Mouse (Mus musculus) hindbrain, postnatal 0 days (tissue): ENCODE data around the gene Olfr43. TPM values are rescaled to one million over a fixed set of nuclear protein-coding genes. Genes with fewer than 3 reads are reported as not detected.

Experiments used
- ATAC-seq: fragments of 200-750 bp; cut with Nextera tagmentation; 2 replicates; pipeline ENCODE4 v1.8.0; 2017; ENCODE audit warnings: mild to moderate bottlenecking, moderate TSS enrichment, moderate library complexity
- DNase-seq: peaks from one replicate; pipeline ENCODE4 v3.0.0-alpha.2; 2015; ENCODE audit warnings: low spot score
- H3K27ac ChIP-seq: fragments of 300-500 bp; sonication (generic); 2 replicates; pipeline ENCODE4 v1.5.1; 2014; ENCODE audit warnings: mild to moderate bottlenecking
- H3K27me3 ChIP-seq: fragments of 300-500 bp; sonication (generic); 2 replicates; pipeline ENCODE4 v1.6.1; 2014; ENCODE audit warnings: low read length, mixed read lengths; ENCODE audit not compliant: insufficient read depth
- H3K36me3 ChIP-seq: fragments of 300-500 bp; sonication (generic); 2 replicates; pipeline ENCODE4 v1.6.1; 2014; ENCODE audit warnings: low read length, mixed read lengths; ENCODE audit not compliant: insufficient read depth
- H3K4me1 ChIP-seq: fragments of 300-500 bp; sonication (generic); 2 replicates; pipeline ENCODE4 v1.6.1; 2014; ENCODE audit warnings: antibody characterized with exemption, low read length, mixed read lengths; ENCODE audit not compliant: insufficient read depth
- H3K4me2 ChIP-seq: fragments of 300-500 bp; sonication (generic); 2 replicates; pipeline ENCODE4 v1.6.1; 2014; ENCODE audit warnings: low read depth, mild to moderate bottlenecking, low read length, moderate library complexity, mixed read lengths
- H3K4me3 ChIP-seq: fragments of 300-500 bp; sonication (generic); 2 replicates; pipeline ENCODE4 v1.5.1; 2014; ENCODE audit warnings: low read length
- H3K9ac ChIP-seq: fragments of 300-500 bp; sonication (generic); replicated peaks from 2 replicates; pipeline ENCODE4 v1.6.1; 2014; ENCODE audit warnings: mild to moderate bottlenecking, low read length, moderate library complexity, mixed read lengths
- H3K9me3 ChIP-seq: fragments of 300-500 bp; sonication (generic); 2 replicates; pipeline ENCODE4 v1.6.1; 2016; ENCODE audit warnings: low read length, mixed read lengths
- CTCF ChIP-seq: IDR thresholded peaks from 2 replicates; pipeline ENCODE4 v1.5.1; 2016; ENCODE audit warnings: antibody characterized with exemption, control low read depth, low read depth
- WGBS: fragments of 180-500 bp; shearing (Covaris S2); extraction: QIAGEN DNeasy Blood & Tissue Kit; methylation state at CpG from one replicate; pipeline ENCODE4 v1.1.7; 2014; 5-methylcytosine and 5-hydroxymethylcytosine counted together
- polyA plus RNA-seq: library from polyadenylated mRNA; unstranded; fragments of >200 nt; fragmentation: Nextera tagmentation; extraction: Ambion mirVana; gene quantifications from 2 replicates; pipeline ENCODE4 v1.2.1, GENCODE M21; 2015
- total RNA-seq: library from RNA; depleted of rRNA; stranded (reverse); fragments of >200 nt; gene quantifications from 2 replicates; pipeline ENCODE4 v1.2.3, GENCODE M21; 2014; rRNA removed

Olfr43 gene
- not detected in 2 replicates for total RNA-seq
- polyA plus RNA-seq, result not detected in 2 replicates

- no peak for ATAC-seq
Observed at GRCm38 (mm10) chr11:74211279-74211678, at the start of gene Olfr43. Gene Olfr43, minus strand, starts transcription at chr11:74211379.

GRCm38 (mm10) chr11:74259508-74259907 lies 48.3 kb upstream of the Olfr43 start, which contains the start of gene Olfr406:
Gene Olfr406, plus strand, starts transcription at chr11:74259808.
- no peak for DNase-seq
- 59% methylated on average over 2 of the region's 2 CpGs for WGBS
- Histone ChIP-seq H3K4me2 (no peak within 1 kb of the TSS), H3K4me3 (no peak within 1 kb of the TSS), H3K9me3 (no peaks in the 10 kb centered on the region), H3K4me1 (no peaks in the 10 kb centered on the region), H3K27me3 (no peaks in the 10 kb centered on the region), H3K27ac (no peak within 1 kb of the TSS), H3K36me3 (no peaks in the 10 kb centered on the region), H3K9ac (no peak within 1 kb of the TSS)
- no peak for ATAC-seq
- TF ChIP-seq CTCF, result no peak

More at GRCm38 (mm10) chr11:74211279-74211678, at the start of gene Olfr43:
- Histone ChIP-seq H3K9me3 (no peaks in the 10 kb centered on the region), H3K4me1 (no peaks in the 10 kb centered on the region), H3K36me3 (no peaks in the 10 kb centered on the region), H3K4me3 (no peak within 1 kb of the TSS), H3K4me2 (no peak within 1 kb of the TSS), H3K9ac (no peak within 1 kb of the TSS), H3K27me3 (no peaks in the 10 kb centered on the region), H3K27ac (no peak within 1 kb of the TSS)
- no peak for DNase-seq
- no peak for TF ChIP-seq CTCF
- WGBS, result 77% methylated on average over 1 of the region's 1 CpGs

GRCm38 (mm10) chr11:74241201-74241600 lies 30.0 kb upstream of the Olfr43 start:
- no peak for TF ChIP-seq CTCF
- Histone ChIP-seq H3K9ac (no peak overlapping the region), H3K9me3 (no peaks in the 10 kb centered on the region), H3K36me3 (no peaks in the 10 kb centered on the region), H3K4me3 (no peak overlapping the region), H3K4me2 (no peak overlapping the region), H3K4me1 (no peaks in the 10 kb centered on the region), H3K27ac (no peak overlapping the region), H3K27me3 (no peaks in the 10 kb centered on the region)
- whole genome bisulfite sequencing, result 93% methylated on average over 3 of the region's 3 CpGs
- ATAC-seq (no peak), DNase-seq (no peak)

GRCm38 (mm10) chr11:74185949-74186348 lies 25.2 kb downstream of the Olfr43 start, which contains the start of gene Olfr403:
Gene Olfr403, plus strand, starts transcription at chr11:74186249.
- Histone ChIP-seq H3K4me1 (no peaks in the 10 kb centered on the region), H3K4me3 (no peak within 1 kb of the TSS), H3K4me2 (no peak within 1 kb of the TSS), H3K36me3 (no peaks in the 10 kb centered on the region), H3K27me3 (no peaks in the 10 kb centered on the region), H3K9ac (no peak within 1 kb of the TSS), H3K9me3 (peaks cover 9% of the 10 kb centered on the region; the same call in 1 of the 2 replicates), H3K27ac (no peak within 1 kb of the TSS)
- DNase-seq (no peak), ATAC-seq (no peak)
- no peak for TF ChIP-seq CTCF

- H3K4me3 ChIP-seq, result no peak overlapping the region
- 0 out of 2 replicates have a peak, but pooled peaks cover 6% of the 10 kb centered on the region for H3K9me3 ChIP-seq
- no peak overlapping the region for H3K4me2 ChIP-seq
- no peak for DNase-seq
- H3K4me1 ChIP-seq, result no peaks in the 10 kb centered on the region
- H3K27me3 ChIP-seq, result no peaks in the 10 kb centered on the region
- ATAC-seq, result no peak
- H3K9ac ChIP-seq, result no peak overlapping the region
- 74% methylated on average over 4 of the region's 4 CpGs for WGBS
- no peaks in the 10 kb centered on the region for H3K36me3 ChIP-seq
- no peak overlapping the region for H3K27ac ChIP-seq
- no peak for TF ChIP-seq CTCF
Observed at GRCm38 (mm10) chr11:74183745-74184144, 27.4 kb downstream of the Olfr43 start.

- no peak overlapping the region for H3K4me3 ChIP-seq
- H3K4me2 ChIP-seq, result no peak overlapping the region
- TF ChIP-seq CTCF, result no peak
- ATAC-seq (no peak), DNase-seq (no peak)
- WGBS, result 85% methylated on average over 4 of the region's 4 CpGs
- no peaks in the 10 kb centered on the region for H3K36me3 ChIP-seq
- H3K27me3 ChIP-seq, result no peaks in the 10 kb centered on the region
- 0 out of 2 replicates have a peak, but pooled peaks cover 6% of the 10 kb centered on the region for H3K9me3 ChIP-seq
- H3K4me1 ChIP-seq, result no peaks in the 10 kb centered on the region
- H3K27ac ChIP-seq, result no peak overlapping the region
- H3K9ac ChIP-seq, result no peak overlapping the region
Observed at GRCm38 (mm10) chr11:74183168-74183567, 28.0 kb downstream of the Olfr43 start.

GRCm38 (mm10) chr11:74168771-74169170 lies 42.4 kb downstream of the Olfr43 start:
- DNase-seq, result no peak
- Histone ChIP-seq H3K36me3 (no peaks in the 10 kb centered on the region), H3K4me1 (no peaks in the 10 kb centered on the region), H3K27me3 (no peaks in the 10 kb centered on the region), H3K4me2 (no peak overlapping the region), H3K9me3 (peaks cover 2% of the 10 kb centered on the region; the same call in 1 of the 2 replicates), H3K9ac (no peak overlapping the region), H3K27ac (no peak overlapping the region), H3K4me3 (no peak overlapping the region)
- no peak for ATAC-seq
- TF ChIP-seq CTCF, result no peak

Other genes with a start within 250 kb of the Olfr43 start
- not detected in 2 replicates for gene Olfr398, start 221.0 kb downstream of the Olfr43 start, total RNA-seq
- not detected in 2 replicates for gene Olfr398, start 221.0 kb downstream of the Olfr43 start, polyA plus RNA-seq
- not detected in 2 replicates for gene Olfr139, start 154.8 kb downstream of the Olfr43 start, total RNA-seq
- gene Olfr139, start 154.8 kb downstream of the Olfr43 start, polyA plus RNA-seq, result not detected in 2 replicates
- not detected in 2 replicates for gene Olfr399, start 154.8 kb downstream of the Olfr43 start, total RNA-seq
- gene Olfr399, start 154.8 kb downstream of the Olfr43 start, polyA plus RNA-seq, result not detected in 2 replicates
- not detected in 2 replicates for gene Zfp616, start 141.4 kb downstream of the Olfr43 start, total RNA-seq
- gene Zfp616, start 141.4 kb downstream of the Olfr43 start, polyA plus RNA-seq, result not detected in 2 replicates
- gene Olfr401, start 97.7 kb downstream of the Olfr43 start, total RNA-seq, result not detected in 2 replicates
- not detected in 2 replicates for gene Olfr401, start 97.7 kb downstream of the Olfr43 start, polyA plus RNA-seq
- not detected in 2 replicates for gene Olfr402, start 57.9 kb downstream of the Olfr43 start, total RNA-seq
- not detected in 2 replicates for gene Olfr402, start 57.9 kb downstream of the Olfr43 start, polyA plus RNA-seq
- not detected in 2 replicates for gene Olfr403, start 25.1 kb downstream of the Olfr43 start, total RNA-seq
- gene Olfr403, start 25.1 kb downstream of the Olfr43 start, polyA plus RNA-seq, result not detected in 2 replicates
- not detected in 2 replicates for gene Olfr406, start 48.4 kb upstream of the Olfr43 start, total RNA-seq
- gene Olfr406, start 48.4 kb upstream of the Olfr43 start, polyA plus RNA-seq, result not detected in 2 replicates
- gene Olfr59, start 72.4 kb upstream of the Olfr43 start, total RNA-seq, result not detected in 2 replicates
- gene Olfr59, start 72.4 kb upstream of the Olfr43 start, polyA plus RNA-seq, result not detected in 2 replicates
- gene Olfr410, start 126.7 kb upstream of the Olfr43 start, total RNA-seq, result not detected in 2 replicates
- gene Olfr410, start 126.7 kb upstream of the Olfr43 start, polyA plus RNA-seq, result not detected in 2 replicates
- not detected in 2 replicates for gene Olfr411, start 141.3 kb upstream of the Olfr43 start, total RNA-seq
- not detected in 2 replicates for gene Olfr411, start 141.3 kb upstream of the Olfr43 start, polyA plus RNA-seq
- gene Olfr412, start 150.7 kb upstream of the Olfr43 start, total RNA-seq, result not detected in 2 replicates
- gene Olfr412, start 150.7 kb upstream of the Olfr43 start, polyA plus RNA-seq, result not detected in 2 replicates